Mouse (Mus musculus): ENCODE data around the gene Rpl38. TPM values are rescaled to one million over a fixed set of nuclear protein-coding genes. Genes with fewer than 3 reads are reported as not detected.

Gene Rpl38
- polyA plus RNA-seq, 1 experiment from 2014 or later: 826 TPM

DNA sequence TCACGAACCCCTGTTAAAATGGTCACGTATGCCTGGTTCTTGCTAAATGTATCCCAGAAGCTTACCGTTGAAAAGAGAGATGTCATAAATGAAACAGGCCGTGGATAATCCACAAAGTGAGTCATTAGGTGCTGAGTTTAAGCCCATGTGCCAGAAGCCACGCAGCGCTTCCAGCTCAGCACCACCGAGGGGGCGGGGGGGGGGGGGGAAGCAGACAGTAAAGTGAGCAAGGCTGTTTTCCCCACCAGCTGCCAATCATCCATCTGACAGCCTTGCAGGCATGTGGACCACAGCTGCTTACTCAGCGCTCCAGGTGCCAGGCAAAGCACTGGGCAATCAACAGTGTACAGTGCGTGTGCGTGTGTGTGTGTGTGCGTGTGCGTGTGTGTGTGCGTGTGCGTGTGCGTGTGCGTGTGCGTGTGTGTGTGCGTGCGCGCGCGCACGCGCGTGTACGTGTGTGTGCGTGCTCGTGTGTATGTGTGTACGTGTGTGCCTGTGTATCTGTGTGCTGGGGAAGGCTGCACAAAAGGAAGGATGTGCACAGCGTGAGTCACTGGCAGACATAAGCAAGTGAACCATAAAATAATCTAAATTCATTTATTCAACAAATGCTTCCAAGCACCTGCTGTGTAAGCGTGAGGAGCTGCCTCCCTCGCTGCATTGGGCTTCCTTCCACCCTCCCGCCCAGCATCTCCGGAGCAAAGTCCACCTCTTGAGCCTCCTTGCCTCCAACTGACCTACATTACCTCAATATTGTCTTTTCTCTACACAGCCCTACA, 31.4 kb upstream of the Rpl38 start:
- no peak for DNase-seq (ENCODE audit: low spot score)
- peaks cover 11% of the 10 kb centered on the region for H3K4me1 ChIP-seq (ENCODE audit: control insufficient read depth, insufficient read depth, low read length)

DNA sequence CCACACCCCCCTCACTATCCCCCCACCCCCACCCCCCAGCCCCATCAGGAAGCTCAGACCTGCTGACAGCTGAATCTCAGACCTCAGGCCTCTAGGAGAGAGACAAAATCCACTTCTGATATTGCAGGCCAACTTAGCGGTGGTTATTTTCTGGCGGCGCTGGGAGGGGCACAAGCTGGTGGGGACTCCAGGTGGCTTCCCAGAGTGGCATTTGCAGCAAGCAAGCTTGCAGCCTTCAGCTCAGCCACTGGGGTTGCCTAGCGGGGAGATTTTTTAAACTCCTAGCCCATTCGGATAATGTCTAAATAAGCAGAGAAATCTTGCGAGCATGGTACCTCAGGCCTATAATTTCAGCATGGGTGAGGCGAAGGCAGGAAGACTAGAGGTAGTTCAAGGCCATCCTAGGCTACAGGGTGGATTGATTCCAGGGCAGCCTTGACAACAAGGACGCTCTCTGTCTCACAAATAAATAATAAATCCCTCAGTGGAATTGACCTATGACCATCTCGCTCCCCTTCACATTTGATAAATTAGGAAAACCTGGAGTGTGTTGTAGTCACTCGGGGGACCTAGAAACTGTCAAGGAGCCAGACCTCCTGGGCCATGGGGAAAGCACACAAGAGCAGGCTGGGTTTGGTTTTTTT, 29.6 kb upstream of the Rpl38 start:
- no peaks in the 10 kb centered on the region for H3K27me3 ChIP-seq (ENCODE audit: control insufficient read depth, insufficient read depth, low read length)
- no peaks in the 10 kb centered on the region for H3K9me3 ChIP-seq (ENCODE audit: control insufficient read depth, low read length)
- H3K4me1 ChIP-seq (ENCODE audit: control insufficient read depth, insufficient read depth, low read length): peaks cover 11% of the 10 kb centered on the region
- H3K4me3 ChIP-seq (ENCODE audit: low read depth, low read length): no peak overlapping the region
- DNase-seq (ENCODE audit: low spot score) (no peak), ATAC-seq (ENCODE audit: insufficient read depth, low FRiP score, low TSS enrichment) (no peak)
- no peak overlapping the region for H3K4me2 ChIP-seq (ENCODE audit: low read depth)
- H3K27ac ChIP-seq (ENCODE audit: low read depth, low read length): no peak overlapping the region
- H3K36me3 ChIP-seq (ENCODE audit: control insufficient read depth, insufficient read depth, low read length): no peaks in the 10 kb centered on the region
- WGBS: 40% methylated on average over 10 of the region's 10 CpGs
- no peak overlapping the region for H3K9ac ChIP-seq (ENCODE audit: low read length)

More for the DNA sequence above, 31.4 kb upstream of the Rpl38 start:
- Histone ChIP-seq H3K27ac (ENCODE audit: low read depth, low read length) (no peak overlapping the region), H3K9me3 (ENCODE audit: control insufficient read depth, low read length) (no peaks in the 10 kb centered on the region), H3K4me2 (ENCODE audit: low read depth) (no peak overlapping the region), H3K36me3 (ENCODE audit: control insufficient read depth, insufficient read depth, low read length) (no peaks in the 10 kb centered on the region), H3K9ac (ENCODE audit: low read length) (no peak overlapping the region), H3K27me3 (ENCODE audit: control insufficient read depth, insufficient read depth, low read length) (no peaks in the 10 kb centered on the region), H3K4me3 (ENCODE audit: low read depth, low read length) (no peak overlapping the region)
- ATAC-seq (ENCODE audit: insufficient read depth, low FRiP score, low TSS enrichment): no peak
- 59% methylated on average over 34 of the region's 35 CpGs for WGBS

DNA sequence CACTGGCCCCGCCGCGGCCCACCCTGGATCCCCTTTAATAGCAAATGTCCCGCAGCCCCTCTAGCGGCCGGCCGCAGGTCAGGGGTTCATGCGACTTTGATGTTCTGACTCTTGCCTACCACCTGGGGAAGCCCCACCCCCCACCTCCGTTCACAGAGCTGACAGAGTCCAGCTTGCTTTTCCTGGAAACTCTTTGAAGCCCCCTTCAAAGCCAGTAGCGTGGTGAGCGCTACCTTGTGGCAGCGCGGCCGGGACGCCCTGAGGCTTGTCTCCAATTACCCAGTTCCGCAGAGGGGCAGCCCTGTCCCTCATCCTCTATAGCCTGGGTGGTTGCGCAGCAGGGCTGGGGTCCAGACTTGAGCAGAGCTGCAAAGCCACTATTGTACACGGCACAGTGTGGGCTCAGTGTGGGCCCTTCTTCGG, 28.6 kb upstream of the Rpl38 start:
- Histone ChIP-seq H3K9ac (ENCODE audit: low read length) (no peak overlapping the region), H3K4me1 (ENCODE audit: control insufficient read depth, insufficient read depth, low read length) (peaks cover 11% of the 10 kb centered on the region), H3K4me2 (ENCODE audit: low read depth) (peak overlapping the region; percentile 5; the same call in 1 of the 2 replicates), H3K27me3 (ENCODE audit: control insufficient read depth, insufficient read depth, low read length) (no peaks in the 10 kb centered on the region), H3K27ac (ENCODE audit: low read depth, low read length) (no peak overlapping the region), H3K36me3 (ENCODE audit: control insufficient read depth, insufficient read depth, low read length) (no peaks in the 10 kb centered on the region), H3K9me3 (ENCODE audit: control insufficient read depth, low read length) (no peaks in the 10 kb centered on the region), H3K4me3 (ENCODE audit: low read depth, low read length) (no peak overlapping the region)
- ATAC-seq (ENCODE audit: insufficient read depth, low FRiP score, low TSS enrichment) (no peak; the same call in 1 of the 2 replicates), DNase-seq (ENCODE audit: low spot score) (peak; percentile 47)
- 2% methylated on average over 19 of the region's 19 CpGs for WGBS

DNA sequence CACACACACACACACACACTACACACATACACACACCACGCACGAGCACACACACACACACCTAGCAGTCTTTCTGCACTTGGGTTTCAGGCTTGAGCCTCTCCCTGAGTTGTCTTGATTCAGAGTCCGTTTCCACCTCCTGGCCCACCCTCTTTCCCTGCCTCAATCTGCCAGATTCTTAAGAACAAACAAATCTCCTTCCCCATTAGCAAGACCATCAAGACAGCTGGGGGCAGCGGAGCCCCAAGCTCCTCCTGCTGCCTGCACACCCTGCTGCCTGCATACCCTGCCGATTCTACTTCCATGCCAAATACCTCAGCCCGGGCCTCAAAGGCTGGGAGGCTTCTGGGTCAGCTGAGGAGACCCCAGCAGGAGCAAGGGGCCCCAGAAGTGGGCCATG, 27.7 kb upstream of the Rpl38 start:
- Histone ChIP-seq H3K9me3 (ENCODE audit: control insufficient read depth, low read length) (no peaks in the 10 kb centered on the region), H3K27ac (ENCODE audit: low read depth, low read length) (no peak overlapping the region), H3K9ac (ENCODE audit: low read length) (no peak overlapping the region), H3K36me3 (ENCODE audit: control insufficient read depth, insufficient read depth, low read length) (no peaks in the 10 kb centered on the region), H3K4me1 (ENCODE audit: control insufficient read depth, insufficient read depth, low read length) (peaks cover 11% of the 10 kb centered on the region), H3K4me2 (ENCODE audit: low read depth) (no peak overlapping the region), H3K27me3 (ENCODE audit: control insufficient read depth, insufficient read depth, low read length) (no peaks in the 10 kb centered on the region), H3K4me3 (ENCODE audit: low read depth, low read length) (no peak overlapping the region)
- 40% methylated on average over 6 of the region's 6 CpGs for WGBS
- DNase-seq (ENCODE audit: low spot score): no peak
- ATAC-seq (ENCODE audit: insufficient read depth, low FRiP score, low TSS enrichment): no peak

DNA sequence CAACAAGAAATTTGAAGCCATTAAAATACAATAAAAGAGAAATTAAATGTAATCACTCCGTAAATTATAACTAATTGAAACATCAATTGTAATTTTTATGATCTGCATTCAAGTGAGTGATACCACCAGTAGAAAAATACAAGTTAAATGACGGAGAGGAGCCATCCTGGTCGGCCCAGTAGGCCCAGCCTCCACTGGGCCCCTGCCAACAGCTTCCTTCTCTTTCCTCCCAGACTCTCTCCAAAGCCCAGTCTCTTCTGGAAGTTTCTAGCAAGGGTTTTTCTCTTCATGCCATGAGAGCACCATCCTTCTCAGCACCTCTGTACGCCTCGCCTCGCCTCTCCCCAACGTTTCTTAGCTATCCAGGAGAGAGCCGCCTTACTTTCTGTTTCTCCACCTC, 27.2 kb upstream of the Rpl38 start:
- Histone ChIP-seq H3K4me1 (ENCODE audit: control insufficient read depth, insufficient read depth, low read length) (peaks cover 11% of the 10 kb centered on the region), H3K9ac (ENCODE audit: low read length) (no peak overlapping the region), H3K4me3 (ENCODE audit: low read depth, low read length) (no peak overlapping the region), H3K36me3 (ENCODE audit: control insufficient read depth, insufficient read depth, low read length) (no peaks in the 10 kb centered on the region), H3K9me3 (ENCODE audit: control insufficient read depth, low read length) (no peaks in the 10 kb centered on the region), H3K4me2 (ENCODE audit: low read depth) (no peak overlapping the region), H3K27ac (ENCODE audit: low read depth, low read length) (no peak overlapping the region), H3K27me3 (ENCODE audit: control insufficient read depth, insufficient read depth, low read length) (no peaks in the 10 kb centered on the region)
- ATAC-seq (ENCODE audit: insufficient read depth, low FRiP score, low TSS enrichment): no peak
- no peak for DNase-seq (ENCODE audit: low spot score)
- WGBS: 90% methylated on average over 8 of the region's 8 CpGs

- ATAC-seq (ENCODE audit: insufficient read depth, low FRiP score, low TSS enrichment): no peak
- H3K4me2 ChIP-seq (ENCODE audit: low read depth): no peak overlapping the region
These were observed 26.1 kb upstream of the Rpl38 start for GRCm38 (mm10) chr11:114642184-114642583.

GRCm38 (mm10) chr11:114642926-114643325, 25.4 kb upstream of the Rpl38 start:
- no peaks in the 10 kb centered on the region for H3K36me3 ChIP-seq (ENCODE audit: control insufficient read depth, insufficient read depth, low read length)
- no peak overlapping the region for H3K27ac ChIP-seq (ENCODE audit: low read depth, low read length)
- no peak overlapping the region for H3K4me3 ChIP-seq (ENCODE audit: low read depth, low read length)
- no peaks in the 10 kb centered on the region for H3K27me3 ChIP-seq (ENCODE audit: control insufficient read depth, insufficient read depth, low read length)
- 87% methylated on average over 11 of the region's 11 CpGs for WGBS
- no peaks in the 10 kb centered on the region for H3K9me3 ChIP-seq (ENCODE audit: control insufficient read depth, low read length)
- no peak overlapping the region for H3K9ac ChIP-seq (ENCODE audit: low read length)
- H3K4me2 ChIP-seq (ENCODE audit: low read depth): no peak overlapping the region
- H3K4me1 ChIP-seq (ENCODE audit: control insufficient read depth, insufficient read depth, low read length): peaks cover 6% of the 10 kb centered on the region
- no peak for DNase-seq (ENCODE audit: low spot score)
- ATAC-seq (ENCODE audit: insufficient read depth, low FRiP score, low TSS enrichment): no peak

More at GRCm38 (mm10) chr11:114642184-114642583, 26.1 kb upstream of the Rpl38 start:
- Histone ChIP-seq H3K4me3 (ENCODE audit: low read depth, low read length) (no peak overlapping the region), H3K27ac (ENCODE audit: low read depth, low read length) (no peak overlapping the region), H3K9me3 (ENCODE audit: control insufficient read depth, low read length) (no peaks in the 10 kb centered on the region), H3K27me3 (ENCODE audit: control insufficient read depth, insufficient read depth, low read length) (no peaks in the 10 kb centered on the region), H3K9ac (ENCODE audit: low read length) (no peak overlapping the region), H3K36me3 (ENCODE audit: control insufficient read depth, insufficient read depth, low read length) (no peaks in the 10 kb centered on the region), H3K4me1 (ENCODE audit: control insufficient read depth, insufficient read depth, low read length) (peaks cover 8% of the 10 kb centered on the region)
- 61% methylated on average over 12 of the region's 12 CpGs for WGBS
- no peak for DNase-seq (ENCODE audit: low spot score)

DNA sequence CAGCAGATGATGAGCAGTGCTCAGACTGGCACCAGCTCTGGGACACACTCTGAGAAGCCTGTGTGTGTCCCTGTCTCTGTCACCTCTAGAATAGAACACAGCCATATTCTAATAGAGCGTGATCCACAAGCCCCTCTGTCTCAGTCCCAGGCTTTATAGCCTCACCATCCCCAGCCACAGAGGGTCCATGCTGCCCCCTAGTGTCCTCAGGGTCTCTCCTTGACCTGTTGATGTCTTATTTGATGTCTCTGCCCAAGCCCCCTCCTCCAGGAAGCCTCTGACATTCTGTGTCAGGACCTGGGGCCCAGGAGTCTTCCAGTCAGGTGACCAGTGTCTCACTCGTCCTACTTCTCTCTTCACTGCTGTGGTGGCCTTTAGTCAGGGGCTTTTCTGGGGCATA, 24.2 kb upstream of the Rpl38 start:
- H3K36me3 ChIP-seq (ENCODE audit: control insufficient read depth, insufficient read depth, low read length): no peaks in the 10 kb centered on the region

DNA sequence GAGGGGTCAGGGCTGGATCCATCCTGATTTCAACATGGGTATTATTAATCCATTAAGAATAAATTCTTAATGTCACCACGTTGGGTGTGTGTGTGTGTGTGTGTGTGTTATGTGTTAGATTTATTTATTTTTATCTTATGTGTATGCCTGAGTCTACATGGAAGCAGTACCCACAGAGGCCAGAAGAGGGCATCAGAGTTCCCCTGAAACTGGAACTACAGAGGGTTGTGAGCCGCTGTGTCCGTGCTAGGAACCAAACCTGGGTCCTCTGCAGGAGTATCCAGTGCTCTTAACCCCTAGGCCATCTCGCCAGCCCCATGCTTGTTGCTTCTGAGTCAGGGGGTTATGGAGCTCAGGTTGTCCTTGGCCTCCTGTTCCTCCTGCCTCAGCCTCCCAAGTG, 18.8 kb upstream of the Rpl38 start:
- H3K4me1 ChIP-seq (ENCODE audit: control insufficient read depth, insufficient read depth, low read length): no peaks in the 10 kb centered on the region
- H3K36me3 ChIP-seq (ENCODE audit: control insufficient read depth, insufficient read depth, low read length): no peaks in the 10 kb centered on the region
- no peak overlapping the region for H3K27ac ChIP-seq (ENCODE audit: low read depth, low read length)
- H3K4me2 ChIP-seq (ENCODE audit: low read depth): no peak overlapping the region
- no peak overlapping the region for H3K9ac ChIP-seq (ENCODE audit: low read length)
- no peaks in the 10 kb centered on the region for H3K27me3 ChIP-seq (ENCODE audit: control insufficient read depth, insufficient read depth, low read length)
- WGBS: 74% methylated on average over 4 of the region's 4 CpGs
- no peaks in the 10 kb centered on the region for H3K9me3 ChIP-seq (ENCODE audit: control insufficient read depth, low read length)
- DNase-seq (ENCODE audit: low spot score) (no peak), ATAC-seq (ENCODE audit: insufficient read depth, low FRiP score, low TSS enrichment) (no peak)
- no peak overlapping the region for H3K4me3 ChIP-seq (ENCODE audit: low read depth, low read length)

More for the DNA sequence above, 24.2 kb upstream of the Rpl38 start:
- H3K9me3 ChIP-seq (ENCODE audit: control insufficient read depth, low read length): no peaks in the 10 kb centered on the region
- H3K4me3 ChIP-seq (ENCODE audit: low read depth, low read length): no peak overlapping the region
- 38% methylated on average over 2 of the region's 2 CpGs for WGBS
- ATAC-seq (ENCODE audit: insufficient read depth, low FRiP score, low TSS enrichment) (no peak), DNase-seq (ENCODE audit: low spot score) (no peak)
- H3K9ac ChIP-seq (ENCODE audit: low read length): no peak overlapping the region
- no peaks in the 10 kb centered on the region for H3K27me3 ChIP-seq (ENCODE audit: control insufficient read depth, insufficient read depth, low read length)
- peaks cover 6% of the 10 kb centered on the region for H3K4me1 ChIP-seq (ENCODE audit: control insufficient read depth, insufficient read depth, low read length)
- no peak overlapping the region for H3K4me2 ChIP-seq (ENCODE audit: low read depth)
- H3K27ac ChIP-seq (ENCODE audit: low read depth, low read length): no peak overlapping the region

Data from neural tube, embryonic 11.5 days (tissue).